Mouse (Mus musculus): ENCODE data around the gene Serp2.

Gene Serp2

DNA sequence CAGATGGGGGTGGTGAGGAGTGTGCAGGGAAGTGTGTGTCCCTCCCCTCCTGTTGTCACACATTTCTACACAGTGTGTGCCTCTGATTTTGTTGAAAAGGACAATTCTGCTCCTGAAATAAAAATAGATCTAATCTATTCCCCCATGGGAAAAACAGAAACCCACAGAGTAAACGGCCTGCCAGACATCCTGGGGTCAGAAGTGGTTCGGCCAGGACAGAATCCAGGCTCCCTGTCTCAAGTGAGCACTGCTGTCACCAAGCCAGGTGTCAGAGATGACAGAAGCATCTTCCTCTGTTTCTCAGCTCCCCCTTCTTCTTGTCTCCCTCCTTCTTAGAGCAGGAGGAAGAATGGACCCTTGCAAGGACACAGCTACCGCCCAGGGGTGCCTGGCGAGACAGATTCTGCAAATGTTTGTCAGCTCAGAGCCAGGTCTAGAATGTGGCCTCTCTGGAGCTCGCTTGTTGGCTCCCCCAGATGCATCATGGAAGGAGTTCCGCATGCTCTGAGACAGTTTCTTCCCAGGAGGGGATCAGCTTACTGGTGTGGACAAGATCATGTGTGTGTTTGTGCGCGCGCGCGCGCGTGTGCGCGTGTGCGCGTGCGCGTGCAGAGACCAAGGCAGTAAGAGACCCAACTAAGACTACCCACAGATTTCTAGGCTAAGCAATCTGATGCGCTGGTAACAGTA, 29.5 kb downstream of the Serp2 start:
- DNase-seq (ENCODE audit: low read depth), result no peak

DNA sequence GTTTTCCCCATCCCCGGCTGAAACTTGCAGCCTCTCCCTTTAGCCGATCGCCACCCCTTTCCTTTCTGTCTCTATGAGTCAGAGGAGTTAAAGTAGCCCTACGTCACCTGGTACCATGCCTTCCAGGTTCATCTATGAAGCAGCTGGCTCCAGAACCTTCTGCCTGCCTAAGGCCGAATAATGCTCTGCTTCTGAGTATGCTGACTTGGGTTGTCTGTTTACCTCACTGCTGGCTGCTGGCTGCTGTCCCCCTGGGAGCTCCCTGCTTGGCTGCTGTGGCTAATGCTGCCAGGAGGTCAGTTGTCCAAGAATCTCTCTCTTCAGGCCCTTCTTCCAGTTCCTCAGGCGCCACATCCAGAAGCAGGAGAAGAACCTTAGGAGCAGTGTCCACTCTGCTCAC, 30.2 kb downstream of the Serp2 start:
- peak; percentile 39 for DNase-seq (ENCODE audit: low read depth)

- DNase-seq (ENCODE audit: low read depth), result no peak
Measured at GRCm38 (mm10) chr14:76523344-76523743, 33.3 kb downstream of the Serp2 start.

- no peak for DNase-seq (ENCODE audit: low read depth)
Measured at GRCm38 (mm10) chr14:76521308-76521707, 35.4 kb downstream of the Serp2 start.

- peak; percentile 85 for DNase-seq (ENCODE audit: low read depth)
Measured at GRCm38 (mm10) chr14:76520606-76521005, 36.1 kb downstream of the Serp2 start.

GRCm38 (mm10) chr14:76518217-76518616, 38.5 kb downstream of the Serp2 start:
- no peak for DNase-seq (ENCODE audit: low read depth)

DNA sequence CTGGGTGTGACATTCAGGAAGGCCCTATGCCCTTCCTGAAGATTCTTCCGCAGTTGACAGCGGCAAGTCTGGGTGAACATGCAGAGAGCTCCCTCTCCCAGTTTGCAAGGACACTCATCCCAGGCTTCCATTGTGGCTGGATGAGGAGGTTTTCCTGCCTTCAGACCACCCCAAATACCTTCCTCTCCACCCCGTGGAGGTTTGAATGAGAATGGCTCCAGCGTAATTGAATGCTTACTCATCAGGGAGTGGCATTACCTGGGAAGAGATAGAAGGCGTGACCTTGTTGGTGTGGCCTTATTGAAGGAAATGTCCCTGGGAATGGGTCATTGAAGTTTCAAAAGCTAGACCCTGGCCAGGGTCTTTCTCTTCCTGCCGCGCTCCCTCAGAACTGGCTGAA, 41.1 kb downstream of the Serp2 start:
- no peak for DNase-seq (ENCODE audit: low read depth)

DNA sequence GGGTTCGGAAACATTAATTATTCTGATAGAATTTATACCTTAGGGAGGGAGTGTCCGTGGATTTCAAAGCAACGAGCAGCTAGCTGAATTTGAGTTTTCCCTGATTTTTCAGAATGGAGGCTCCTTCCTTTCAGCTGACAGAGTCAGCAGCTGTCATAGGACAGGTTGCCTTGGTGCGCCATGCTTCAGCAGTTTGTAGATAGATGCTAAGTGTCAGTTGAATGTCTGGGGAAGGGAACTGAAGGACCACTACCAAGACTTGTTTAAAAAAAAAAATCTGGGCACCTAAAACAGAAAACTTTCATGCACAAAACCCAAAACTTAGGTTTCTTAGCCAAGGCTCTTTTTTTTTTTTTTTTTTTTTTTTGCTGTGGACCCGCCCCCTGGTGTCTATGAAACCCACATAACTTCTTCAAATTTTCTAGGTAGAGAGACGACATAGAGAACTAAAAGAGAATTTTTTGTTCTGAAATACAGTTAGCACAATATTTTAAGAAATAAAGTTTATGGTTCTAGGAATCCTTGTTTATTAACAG, 42.6 kb downstream of the Serp2 start:
- DNase-seq (ENCODE audit: low read depth), result no peak

DNA sequence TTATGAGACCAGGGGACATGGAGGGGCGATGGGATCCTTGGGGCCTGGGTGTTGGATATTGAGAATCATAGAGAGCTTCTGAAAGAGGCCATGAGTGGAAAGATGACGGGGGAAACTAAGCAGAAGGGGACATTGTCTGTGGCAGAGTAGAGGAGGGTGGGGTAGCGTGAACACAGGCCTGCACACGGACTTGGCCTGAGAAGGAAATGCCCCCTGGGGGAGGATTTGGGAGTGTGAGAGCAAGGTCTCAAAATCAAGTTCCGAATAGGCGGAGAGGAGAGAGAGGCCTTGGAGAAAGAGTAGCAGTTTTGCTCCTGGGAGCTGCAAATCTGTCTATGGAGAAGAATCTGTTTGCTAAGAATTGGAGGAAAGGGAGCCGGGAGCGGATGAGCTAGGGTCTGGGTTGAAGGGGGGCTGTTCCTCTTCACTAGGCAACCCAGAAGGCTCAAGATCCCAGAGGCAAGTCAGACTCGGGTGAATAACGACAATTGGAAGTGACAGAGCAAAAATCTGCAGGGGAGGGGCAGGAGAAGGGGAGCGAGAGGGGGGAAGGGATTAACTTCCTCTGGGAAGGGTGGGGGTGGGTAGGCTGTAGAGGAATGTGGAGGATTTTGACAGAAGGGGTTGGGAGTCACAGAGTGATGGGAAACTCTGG, 43.2 kb downstream of the Serp2 start:
- DNase-seq (ENCODE audit: low read depth), result no peak

DNA sequence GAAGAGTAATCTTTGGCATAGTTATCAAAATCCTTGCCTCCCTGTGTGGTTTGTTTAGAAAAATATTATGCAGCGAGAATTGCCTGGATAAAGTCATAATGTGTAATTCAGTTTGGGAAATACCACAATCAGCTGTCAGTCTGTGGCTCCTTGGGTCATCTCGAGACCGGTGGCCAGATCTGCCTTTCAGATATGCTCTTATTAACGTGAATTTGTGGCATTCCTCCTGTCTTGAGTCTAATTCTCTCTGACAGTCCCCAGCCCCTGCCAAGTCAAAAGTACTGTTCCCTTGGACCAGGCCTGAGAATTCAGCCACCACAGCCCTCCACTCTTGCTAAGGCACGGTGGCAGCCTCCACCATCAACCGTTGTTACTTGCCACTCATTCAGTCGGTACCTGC, 44.7 kb downstream of the Serp2 start:
- DNase-seq (ENCODE audit: low read depth), result no peak

- DNase-seq (ENCODE audit: low read depth), result no peak
Measured at GRCm38 (mm10) chr14:76508701-76509100, 48.0 kb downstream of the Serp2 start.

DNA sequence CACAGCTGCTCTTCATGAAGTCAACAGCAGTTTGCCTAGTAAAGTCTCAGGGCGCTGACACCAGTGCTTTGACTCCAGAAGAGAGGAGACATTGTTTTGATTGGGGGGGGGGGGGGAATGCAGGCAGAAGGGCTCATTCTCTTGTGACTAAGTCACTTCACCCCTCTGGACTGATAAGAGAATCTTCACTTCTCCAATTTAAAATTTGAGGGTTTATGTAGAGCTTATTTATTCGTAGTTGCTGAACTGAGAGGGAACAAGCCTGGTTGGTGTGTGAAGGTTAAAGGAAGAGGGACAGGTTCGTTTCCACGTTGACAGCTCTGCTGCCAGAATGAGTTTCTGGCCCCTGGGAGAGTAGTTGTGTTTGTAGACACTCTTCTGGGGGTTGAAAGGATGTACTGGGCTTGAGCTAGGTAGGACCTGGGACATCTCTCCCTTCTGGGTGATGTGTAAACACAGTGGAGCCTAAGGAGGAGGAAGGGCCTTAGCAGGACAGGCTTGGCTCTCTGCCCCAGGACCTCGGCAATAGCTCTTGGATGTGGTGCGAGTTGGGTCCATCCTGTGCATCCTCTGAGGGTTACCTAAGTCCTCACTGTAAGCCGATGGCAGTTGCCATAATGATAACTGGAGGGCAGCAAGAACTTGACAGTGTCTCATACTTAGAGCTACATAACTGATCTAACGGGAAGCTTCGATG, 48.7 kb downstream of the Serp2 start:
- peak; percentile 42 for DNase-seq (ENCODE audit: low read depth)

GRCm38 (mm10) chr14:76507357-76507756, 49.3 kb downstream of the Serp2 start:
- no peak for DNase-seq (ENCODE audit: low read depth)

DNA sequence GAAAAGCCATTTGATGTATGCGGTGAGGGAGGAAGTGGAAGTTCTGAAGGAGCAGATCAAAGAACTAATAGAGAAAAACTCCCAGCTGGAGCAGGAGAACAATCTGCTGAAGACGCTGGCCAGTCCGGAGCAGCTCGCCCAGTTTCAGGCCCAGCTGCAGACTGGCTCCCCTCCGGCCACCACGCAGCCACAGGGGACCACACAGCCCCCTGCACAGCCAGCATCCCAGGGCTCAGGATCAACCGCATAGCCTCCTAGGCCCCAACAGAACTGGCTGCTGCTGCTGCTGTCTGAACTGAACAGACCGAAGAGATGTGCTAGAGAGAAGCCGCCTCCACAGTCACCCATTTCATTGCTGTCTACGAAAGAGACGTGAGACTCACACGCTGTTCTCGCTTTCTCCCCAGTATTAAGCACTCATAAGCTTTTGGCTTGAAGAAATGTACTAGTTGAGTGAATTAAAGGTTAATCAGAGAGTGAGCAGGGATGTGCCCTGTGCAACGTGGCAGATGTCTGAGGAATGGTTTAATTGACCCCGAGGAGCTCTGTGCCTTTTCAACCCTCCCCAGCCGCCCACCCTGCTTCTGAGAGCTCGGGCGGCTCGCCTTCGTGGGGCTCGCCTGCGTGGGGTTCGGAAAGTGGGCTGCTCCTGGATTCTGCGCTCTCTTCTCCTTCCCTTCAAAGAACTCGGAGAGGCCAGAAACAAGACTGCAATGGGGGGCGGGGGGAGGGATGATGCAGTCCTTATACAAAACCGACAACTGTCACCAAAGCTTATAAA, 50.1 kb downstream of the Serp2 start:
- no peak for DNase-seq (ENCODE audit: low read depth)

- peak; percentile 97 for DNase-seq (ENCODE audit: low read depth)
Measured at GRCm38 (mm10) chr14:76505439-76506220, 51.1 kb downstream of the Serp2 start.

DNA sequence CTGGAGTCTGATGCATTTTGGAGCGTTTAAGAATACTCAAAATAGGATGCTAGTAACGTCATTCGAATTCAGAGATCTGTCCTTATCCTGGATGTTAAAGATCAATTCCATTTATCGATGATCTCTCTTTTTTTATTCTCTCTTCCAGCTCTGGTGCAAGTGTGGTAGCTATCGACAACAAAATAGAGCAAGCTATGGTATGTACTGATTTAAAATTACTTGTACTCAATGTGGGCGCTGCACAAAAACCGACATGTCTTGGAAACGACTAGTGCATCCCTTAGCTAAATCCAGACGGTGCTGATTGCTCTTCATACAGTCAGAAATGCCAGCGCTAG, 51.6 kb downstream of the Serp2 start:
- no peak for DNase-seq (ENCODE audit: low read depth)

GRCm38 (mm10) chr14:76504121-76504737, 52.5 kb downstream of the Serp2 start:
- DNase-seq (ENCODE audit: low read depth), result peak; percentile 94

DNA sequence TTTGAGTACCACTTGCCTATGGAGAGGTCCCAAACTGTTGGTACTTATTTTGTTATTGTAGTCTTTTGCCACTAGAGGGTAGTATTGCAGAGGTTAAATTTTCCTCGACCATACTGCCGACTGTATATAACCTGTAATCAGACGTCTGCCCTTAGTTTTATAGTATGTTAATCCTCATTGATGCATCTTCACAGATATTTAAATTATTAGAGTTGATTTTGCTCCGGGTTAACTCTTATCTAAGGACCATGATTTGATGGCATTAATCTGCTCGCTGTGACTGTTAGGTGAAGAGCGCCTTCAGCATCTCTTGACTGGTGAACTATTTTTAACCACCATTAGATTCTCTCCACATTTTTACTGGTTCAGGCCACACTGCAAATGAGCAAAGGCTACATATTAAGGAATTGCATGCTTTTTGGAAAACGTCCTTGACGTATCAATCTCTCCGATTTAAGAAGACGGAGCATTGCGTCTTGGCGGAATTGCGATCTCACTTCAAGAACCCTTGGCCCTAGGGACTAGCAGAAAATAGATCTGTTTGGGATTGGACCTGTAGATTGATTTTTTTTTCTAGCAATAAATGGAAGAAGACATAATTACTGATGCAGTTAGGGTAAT, 53.3 kb downstream of the Serp2 start:
- peak; percentile 88 for DNase-seq (ENCODE audit: low read depth)

DNA sequence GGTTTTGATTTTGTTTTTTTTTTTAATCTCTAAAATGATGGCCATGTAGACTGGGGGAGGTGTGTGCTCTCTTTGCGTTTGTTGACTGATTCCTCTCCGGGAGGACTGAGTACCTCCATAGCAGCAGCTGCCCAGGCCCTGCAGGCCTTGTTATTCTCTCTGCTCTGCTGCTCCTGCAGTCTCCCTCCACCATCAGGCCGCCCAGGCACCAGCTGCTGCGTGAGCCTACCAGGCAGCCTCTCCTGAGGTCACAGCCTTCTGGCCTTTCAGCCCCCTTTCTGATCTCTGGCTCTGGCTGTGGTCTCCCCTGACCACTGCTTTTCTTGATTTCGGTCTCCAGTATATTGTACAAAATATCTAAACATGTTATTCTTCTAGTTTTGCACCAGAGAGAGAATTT, 56.7 kb downstream of the Serp2 start:
- DNase-seq (ENCODE audit: low read depth), result no peak

- DNase-seq (ENCODE audit: low read depth), result no peak
Measured at GRCm38 (mm10) chr14:76499492-76499891, 57.2 kb downstream of the Serp2 start.

DNA sequence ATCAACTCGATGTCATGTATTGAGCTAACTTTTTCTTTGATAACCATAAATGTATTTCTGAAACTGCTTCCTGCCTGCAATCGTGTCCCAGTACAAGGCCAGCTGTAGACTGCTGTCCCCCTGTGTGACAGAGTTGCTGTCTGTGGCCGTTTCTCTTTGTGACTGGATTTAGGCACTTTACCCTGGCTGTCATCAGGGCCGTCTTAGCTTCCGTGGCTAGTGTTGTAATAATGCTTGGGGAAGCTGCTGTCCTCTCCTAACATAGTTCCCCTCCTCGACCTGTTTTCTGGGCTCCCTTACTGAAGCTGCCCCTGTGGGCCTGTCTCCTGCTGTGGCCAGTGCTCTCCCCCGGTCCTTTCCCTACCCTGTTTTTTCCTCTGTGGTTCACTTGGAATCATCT, 58.5 kb downstream of the Serp2 start:
- peak; percentile 71 for DNase-seq (ENCODE audit: low read depth)
